Mouse (Mus musculus): ENCODE results near the gene Tom1l1. TPM values are rescaled to one million over a fixed set of nuclear protein-coding genes. Genes with fewer than 3 reads are reported as not detected.

The Tom1l1 gene
- polyA plus RNA-seq, 1 experiment from 2014 or later = 18.8 TPM

GRCm38 (mm10) chr11:90634661-90635060, 53.5 kb downstream of the Tom1l1 start:
- H3K4me3 ChIP-seq = no peak overlapping the region
- no peaks in the 10 kb centered on the region for H3K36me3 ChIP-seq (replicated peaks)
- no peak overlapping the region for H3K27ac ChIP-seq
- peaks cover 23% of the 10 kb centered on the region for H3K4me1 ChIP-seq
- H3K9me3 ChIP-seq = no peaks in the 10 kb centered on the region
- 88% methylated on average over 3 of the region's 3 CpGs for WGBS
- no peaks in the 10 kb centered on the region for H3K27me3 ChIP-seq (replicated peaks)
- H3K9ac ChIP-seq = no peak overlapping the region
- no peak overlapping the region for H3K4me2 ChIP-seq
- no peak for ATAC-seq (replicated peaks)

- 87% methylated on average over 2 of the region's 2 CpGs for WGBS
- no peak for ATAC-seq (replicated peaks)
- Histone ChIP-seq H3K4me2 (no peak overlapping the region), H3K9ac (no peak overlapping the region), H3K27ac (no peak overlapping the region), H3K4me1 (peaks cover 16% of the 10 kb centered on the region), H3K27me3 (replicated peaks) (no peaks in the 10 kb centered on the region), H3K9me3 (no peaks in the 10 kb centered on the region), H3K4me3 (no peak overlapping the region), H3K36me3 (replicated peaks) (no peaks in the 10 kb centered on the region)
These were observed 55.7 kb downstream of the Tom1l1 start for GRCm38 (mm10) chr11:90632480-90632879.

- 76% methylated on average over 1 of the region's 1 CpGs for WGBS
- no peak overlapping the region for H3K27ac ChIP-seq
- H3K4me3 ChIP-seq = no peak overlapping the region
- H3K27me3 ChIP-seq (replicated peaks) = no peaks in the 10 kb centered on the region
- H3K4me2 ChIP-seq = no peak overlapping the region
- H3K36me3 ChIP-seq (replicated peaks) = no peaks in the 10 kb centered on the region
- H3K9me3 ChIP-seq = no peaks in the 10 kb centered on the region
- H3K4me1 ChIP-seq = no peaks in the 10 kb centered on the region
- H3K9ac ChIP-seq = no peak overlapping the region
- no peak for ATAC-seq (replicated peaks)
These were observed 60.4 kb downstream of the Tom1l1 start for GRCm38 (mm10) chr11:90627751-90628150.

GRCm38 (mm10) chr11:90625174-90625573, 63.0 kb downstream of the Tom1l1 start:
- WGBS = 92% methylated on average over 1 of the region's 1 CpGs
- Histone ChIP-seq H3K27me3 (replicated peaks) (no peaks in the 10 kb centered on the region), H3K4me3 (no peak overlapping the region), H3K36me3 (replicated peaks) (no peaks in the 10 kb centered on the region), H3K4me2 (no peak overlapping the region), H3K9ac (no peak overlapping the region), H3K27ac (no peak overlapping the region), H3K9me3 (no peaks in the 10 kb centered on the region), H3K4me1 (no peaks in the 10 kb centered on the region)
- ATAC-seq (replicated peaks) = no peak

GRCm38 (mm10) chr11:90623477-90623876, 64.7 kb downstream of the Tom1l1 start:
- H3K4me1 ChIP-seq = no peaks in the 10 kb centered on the region
- H3K4me3 ChIP-seq = no peak overlapping the region
- no peaks in the 10 kb centered on the region for H3K27me3 ChIP-seq (replicated peaks)
- H3K9me3 ChIP-seq = no peaks in the 10 kb centered on the region
- 54% methylated on average over 6 of the region's 6 CpGs for WGBS
- no peak overlapping the region for H3K4me2 ChIP-seq
- ATAC-seq (replicated peaks) = no peak
- H3K9ac ChIP-seq = no peak overlapping the region
- H3K36me3 ChIP-seq (replicated peaks) = no peaks in the 10 kb centered on the region
- no peak overlapping the region for H3K27ac ChIP-seq

GRCm38 (mm10) chr11:90622500-90622899, 65.7 kb downstream of the Tom1l1 start:
- Histone ChIP-seq H3K27ac (no peak overlapping the region), H3K4me2 (no peak overlapping the region), H3K27me3 (replicated peaks) (no peaks in the 10 kb centered on the region), H3K9ac (no peak overlapping the region), H3K36me3 (replicated peaks) (no peaks in the 10 kb centered on the region), H3K4me1 (no peaks in the 10 kb centered on the region), H3K9me3 (no peaks in the 10 kb centered on the region), H3K4me3 (no peak overlapping the region)
- ATAC-seq (replicated peaks) = no peak
- WGBS = 88% methylated on average over 7 of the region's 7 CpGs

- H3K9me3 ChIP-seq = no peaks in the 10 kb centered on the region
- no peaks in the 10 kb centered on the region for H3K27me3 ChIP-seq (replicated peaks)
- ATAC-seq (replicated peaks) = no peak
- H3K27ac ChIP-seq = no peak overlapping the region
- no peak overlapping the region for H3K9ac ChIP-seq
- no peak overlapping the region for H3K4me2 ChIP-seq
- no peak overlapping the region for H3K4me3 ChIP-seq
- no peaks in the 10 kb centered on the region for H3K4me1 ChIP-seq
- WGBS = 76% methylated on average over 12 of the region's 12 CpGs
- no peaks in the 10 kb centered on the region for H3K36me3 ChIP-seq (replicated peaks)
These were observed 66.1 kb downstream of the Tom1l1 start for GRCm38 (mm10) chr11:90622044-90622443.

- H3K27me3 ChIP-seq (replicated peaks) = no peaks in the 10 kb centered on the region
- H3K9me3 ChIP-seq = no peaks in the 10 kb centered on the region
- H3K4me3 ChIP-seq = no peak overlapping the region
- H3K9ac ChIP-seq = no peak overlapping the region
- no peak for ATAC-seq (replicated peaks)
- no peak overlapping the region for H3K27ac ChIP-seq
- no peak overlapping the region for H3K4me2 ChIP-seq
- H3K36me3 ChIP-seq (replicated peaks) = no peaks in the 10 kb centered on the region
- no peaks in the 10 kb centered on the region for H3K4me1 ChIP-seq
These were observed 71.7 kb downstream of the Tom1l1 start for GRCm38 (mm10) chr11:90616431-90616830.

- Histone ChIP-seq H3K27ac (no peak overlapping the region), H3K4me2 (no peak overlapping the region), H3K9ac (no peak overlapping the region), H3K4me1 (no peaks in the 10 kb centered on the region), H3K27me3 (replicated peaks) (no peaks in the 10 kb centered on the region), H3K9me3 (no peaks in the 10 kb centered on the region), H3K4me3 (no peak overlapping the region), H3K36me3 (replicated peaks) (no peaks in the 10 kb centered on the region)
- ATAC-seq (replicated peaks) = no peak
- WGBS = 87% methylated on average over 6 of the region's 6 CpGs
These were observed 73.4 kb downstream of the Tom1l1 start for GRCm38 (mm10) chr11:90614743-90615142.

GRCm38 (mm10) chr11:90612118-90612517, 76.0 kb downstream of the Tom1l1 start:
- ATAC-seq (replicated peaks) = no peak
- Histone ChIP-seq H3K36me3 (replicated peaks) (no peaks in the 10 kb centered on the region), H3K9me3 (no peaks in the 10 kb centered on the region), H3K27ac (no peak overlapping the region), H3K4me3 (no peak overlapping the region), H3K9ac (no peak overlapping the region), H3K27me3 (replicated peaks) (no peaks in the 10 kb centered on the region), H3K4me1 (no peaks in the 10 kb centered on the region), H3K4me2 (no peak overlapping the region)

GRCm38 (mm10) chr11:90603066-90603465, 85.1 kb downstream of the Tom1l1 start:
- H3K4me1 ChIP-seq = no peaks in the 10 kb centered on the region
- ATAC-seq (replicated peaks) = no peak
- WGBS = 97% methylated on average over 2 of the region's 2 CpGs
- no peak overlapping the region for H3K27ac ChIP-seq
- H3K9me3 ChIP-seq = no peaks in the 10 kb centered on the region
- no peak overlapping the region for H3K4me2 ChIP-seq
- no peak overlapping the region for H3K9ac ChIP-seq
- no peaks in the 10 kb centered on the region for H3K27me3 ChIP-seq (replicated peaks)
- H3K4me3 ChIP-seq = no peak overlapping the region
- H3K36me3 ChIP-seq (replicated peaks) = no peaks in the 10 kb centered on the region

- Histone ChIP-seq H3K27me3 (replicated peaks) (no peaks in the 10 kb centered on the region), H3K27ac (no peak overlapping the region), H3K4me3 (no peak overlapping the region), H3K9ac (no peak overlapping the region), H3K4me1 (no peaks in the 10 kb centered on the region), H3K9me3 (no peaks in the 10 kb centered on the region), H3K4me2 (no peak overlapping the region), H3K36me3 (replicated peaks) (no peaks in the 10 kb centered on the region)
- no peak for ATAC-seq (replicated peaks)
- 97% methylated on average over 1 of the region's 1 CpGs for WGBS
These were observed 92.3 kb downstream of the Tom1l1 start for GRCm38 (mm10) chr11:90595826-90596225.
